Mouse (Mus musculus) central nervous system, embryonic 14 days (tissue): ENCODE data around the gene Spast. TPM values are rescaled to one million over a fixed set of nuclear protein-coding genes. Genes with fewer than 3 reads are reported as not detected.

Source experiments
- polyA plus RNA-seq: library from polyadenylated mRNA; depleted of rRNA; stranded (reverse); fragments of >200 nt; gene quantifications from 2 replicates; pipeline ENCODE4 v1.2.3, GENCODE M21; 2012; rRNA removed

The Spast gene
- 54.1 and 63.6 TPM in 2 replicates for polyA plus RNA-seq

DNA sequence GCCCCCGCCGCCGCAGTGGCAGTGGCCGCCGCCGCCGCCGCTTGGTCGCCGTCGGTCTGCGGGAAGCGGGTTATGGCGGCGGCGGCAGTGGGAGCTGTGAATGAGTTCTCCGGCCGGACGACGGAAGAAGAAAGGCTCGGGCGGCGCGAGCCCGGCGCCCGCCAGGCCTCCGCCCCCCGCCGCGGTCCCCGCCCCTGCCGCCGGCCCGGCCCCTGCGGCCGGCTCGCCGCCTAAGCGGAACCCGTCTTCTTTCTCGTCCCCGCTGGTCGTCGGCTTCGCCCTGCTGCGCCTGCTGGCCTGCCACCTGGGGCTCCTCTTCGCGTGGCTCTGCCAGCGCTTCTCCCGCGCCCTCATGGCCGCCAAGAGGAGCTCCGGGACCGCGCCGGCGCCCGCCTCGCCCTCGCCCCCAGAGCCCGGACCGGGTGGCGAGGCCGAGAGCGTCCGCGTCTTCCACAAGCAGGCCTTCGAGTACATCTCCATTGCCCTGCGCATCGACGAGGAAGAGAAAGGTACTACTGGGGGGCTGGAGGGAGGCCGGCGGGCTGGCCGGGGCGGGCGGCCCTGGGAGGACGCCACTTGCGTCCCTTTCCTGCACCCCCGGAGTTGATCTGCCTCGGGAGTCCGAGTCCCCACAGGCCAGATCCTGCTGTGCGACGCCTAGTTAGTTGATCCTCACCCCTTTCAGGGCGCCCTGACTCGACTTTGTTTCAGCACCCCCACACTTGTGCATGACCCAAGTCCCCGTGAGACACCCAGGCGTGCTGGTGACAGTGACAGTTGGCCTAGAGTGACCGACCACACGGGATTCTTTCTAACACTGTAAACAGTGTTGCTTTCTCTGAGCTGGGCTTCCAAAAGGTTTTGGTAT lies at the start of gene Spast:
TSS of gene Spast (plus strand) at position 51 of the 868 bp plus-strand sequence.

DNA sequence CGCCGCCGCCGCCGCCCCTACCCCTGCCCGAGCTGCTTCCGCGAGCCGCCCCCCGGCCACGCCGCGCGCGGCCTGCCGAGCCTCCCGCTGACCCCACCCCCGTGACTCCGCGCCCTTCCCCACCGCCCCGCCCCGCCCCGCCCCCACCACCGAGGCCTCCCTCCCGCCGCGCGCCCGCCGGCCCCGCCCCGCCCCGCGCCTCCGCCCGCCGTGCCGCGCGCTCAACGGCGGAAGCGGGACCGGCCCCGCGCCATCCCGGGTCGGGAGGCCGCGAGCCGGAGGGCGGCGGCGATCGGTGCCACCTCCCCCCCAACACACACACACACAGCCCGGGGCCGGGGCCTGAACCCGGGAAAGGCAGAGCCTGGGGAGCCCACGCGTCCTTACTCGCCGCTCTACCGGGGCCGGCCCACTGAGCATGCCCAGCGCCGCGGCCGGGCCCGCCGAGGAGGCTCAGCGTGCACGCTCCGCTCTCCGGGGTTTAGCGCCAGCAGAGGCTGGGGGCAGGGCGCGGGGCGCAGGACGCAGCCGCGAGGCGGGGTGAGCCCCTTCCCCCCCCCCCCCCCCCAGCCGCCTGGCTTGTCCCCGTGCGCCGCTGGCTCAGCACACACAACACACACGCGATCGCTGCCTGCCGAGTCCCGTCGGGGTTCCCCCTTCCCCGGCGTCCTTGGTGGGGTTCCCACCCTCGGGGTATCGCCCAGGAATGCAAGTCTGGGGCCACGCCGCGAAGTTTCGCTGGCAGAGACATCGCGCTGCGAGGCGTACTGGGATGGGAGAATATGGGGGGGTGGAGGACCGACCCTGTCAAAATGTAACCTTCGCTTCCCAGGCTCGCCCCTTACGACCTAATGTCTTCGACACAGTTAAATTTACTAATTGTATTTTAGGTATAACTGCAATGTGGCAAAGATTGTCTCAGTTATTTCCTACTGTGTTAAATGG lies 43.5 kb upstream of the Spast start, which contains the start of gene Memo1:
TSS of gene Memo1 (minus strand) at position 496 of the 945 bp plus-strand sequence.

GRCm38 (mm10) chr17:74323844-74324243 lies 14.9 kb upstream of the Spast start, which contains the start of gene Dpy30:
Gene Dpy30, minus strand, starts transcription at chr17:74323944.

DNA sequence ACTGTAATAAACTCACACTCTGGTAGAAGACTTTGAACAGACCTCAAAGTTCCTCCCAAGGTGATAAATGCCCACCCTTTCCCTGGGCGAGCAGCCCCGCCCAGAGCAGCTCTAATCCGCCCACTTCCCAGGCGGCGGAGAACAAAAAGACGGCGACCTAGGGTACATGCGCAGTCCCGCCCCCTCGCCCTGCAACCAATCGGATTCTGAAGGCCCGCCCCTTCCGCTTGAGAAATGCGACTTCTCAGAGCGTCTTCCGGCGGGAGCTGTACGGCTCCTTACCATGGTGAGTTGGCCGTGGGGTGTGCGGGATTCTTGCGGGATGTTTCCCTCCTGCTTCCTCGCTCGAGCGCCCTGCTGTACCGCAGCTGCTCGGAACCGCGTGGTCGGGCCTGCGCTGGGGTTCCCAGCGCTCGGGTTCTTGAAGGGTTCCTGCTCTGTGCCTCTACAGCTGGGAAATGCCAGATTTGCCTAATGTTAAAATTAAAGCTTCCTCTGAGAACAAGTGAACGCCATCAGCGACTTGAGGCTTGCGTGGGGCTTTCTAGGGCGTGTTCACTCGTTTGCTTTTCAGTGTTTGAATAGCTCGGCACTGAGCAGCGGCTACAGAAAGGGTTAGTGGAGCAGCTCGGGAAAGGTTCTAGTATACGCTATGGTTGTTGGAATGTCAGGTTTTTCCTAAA lies 56.7 kb downstream of the Spast start, which contains the start of gene Slc30a6:
TSS of gene Slc30a6 (plus strand) at position 226 of the 683 bp plus-strand sequence.

Other genes with a start within 250 kb of the Spast start
- gene Memo1, start 43.5 kb upstream of the Spast start, polyA plus RNA-seq: 75.2 and 86.6 TPM in 2 replicates
- 143 and 164 TPM in 2 replicates for gene Dpy30, start 15.0 kb upstream of the Spast start, polyA plus RNA-seq
- 32.0 and 33.7 TPM in 2 replicates for gene Slc30a6, start 56.6 kb downstream of the Spast start, polyA plus RNA-seq
- 0.07 and 0.13 TPM in 2 replicates for gene Nlrc4, start 120.2 kb downstream of the Spast start, polyA plus RNA-seq
- gene Yipf4, start 150.5 kb downstream of the Spast start, polyA plus RNA-seq: 26.4 and 28.9 TPM in 2 replicates
- 92.3 and 96.5 TPM in 2 replicates for gene Birc6, start 189.3 kb downstream of the Spast start, polyA plus RNA-seq